Mouse (Mus musculus) kidney, embryonic 16.5 days (tissue): Measurements from ENCODE around the gene Mcidas. TPM values are rescaled to one million over a fixed set of nuclear protein-coding genes. Genes with fewer than 3 reads are reported as not detected.
"Not testable (repeated sequence)": the region's sequence is repeated elsewhere in the genome, so short reads cannot be mapped to it uniquely, and the experiment has no call there.

ENCODE experiments used
- ATAC-seq: fragments of 200-750 bp; cut with Nextera tagmentation; 2 replicates; pipeline ENCODE4 v1.8.0; 2017; ENCODE audit warnings: moderate TSS enrichment; ENCODE audit not compliant: low FRiP score, low TSS enrichment
- H3K27ac ChIP-seq: fragments of 300-500 bp; sonication (generic); 2 replicates; pipeline ENCODE4 v1.5.1; 2014; ENCODE audit warnings: low read length
- H3K27me3 ChIP-seq: fragments of 300-500 bp; sonication (generic); 2 replicates; pipeline ENCODE4 v1.6.1; 2014; ENCODE audit warnings: low read length, control low read depth, mixed read lengths; ENCODE audit not compliant: insufficient read depth
- H3K36me3 ChIP-seq: fragments of 300-500 bp; sonication (generic); 2 replicates; pipeline ENCODE4 v1.6.1; 2014; ENCODE audit warnings: low read length, control low read depth, mixed read lengths; ENCODE audit not compliant: insufficient read depth
- H3K4me1 ChIP-seq: fragments of 300-500 bp; sonication (generic); 2 replicates; pipeline ENCODE4 v1.6.1; 2014; ENCODE audit warnings: low read length, control low read depth, mixed read lengths; ENCODE audit not compliant: insufficient read depth
- H3K4me2 ChIP-seq: fragments of 300-500 bp; sonication (generic); replicated peaks from 2 replicates; pipeline ENCODE4 v1.6.1; 2014; ENCODE audit warnings: low read depth, low read length
- H3K4me3 ChIP-seq: fragments of 300-500 bp; sonication (generic); 2 replicates; pipeline ENCODE4 v1.5.1; 2014; ENCODE audit warnings: mild to moderate bottlenecking, low read length
- H3K9ac ChIP-seq: fragments of 300-500 bp; sonication (generic); replicated peaks from 2 replicates; pipeline ENCODE4 v1.6.1; 2014; ENCODE audit warnings: low read length
- H3K9me3 ChIP-seq: fragments of 300-500 bp; sonication (generic); 2 replicates; pipeline ENCODE4 v1.6.1; 2016; ENCODE audit warnings: low read length, control low read depth
- WGBS: fragments of 180-500 bp; shearing (Covaris S2); extraction: QIAGEN DNeasy Blood & Tissue Kit; methylation state at CpG from one replicate; pipeline ENCODE4 v1.1.7; 2014; 5-methylcytosine and 5-hydroxymethylcytosine counted together
- polyA plus RNA-seq: library from polyadenylated mRNA; unstranded; fragments of >200 nt; fragmentation: Nextera tagmentation; extraction: Ambion mirVana; gene quantifications from 2 replicates; pipeline ENCODE4 v1.2.1, GENCODE M21; 2015

The Mcidas gene
- polyA plus RNA-seq, 1 experiment from 2014 or later = 0.34 TPM

DNA sequence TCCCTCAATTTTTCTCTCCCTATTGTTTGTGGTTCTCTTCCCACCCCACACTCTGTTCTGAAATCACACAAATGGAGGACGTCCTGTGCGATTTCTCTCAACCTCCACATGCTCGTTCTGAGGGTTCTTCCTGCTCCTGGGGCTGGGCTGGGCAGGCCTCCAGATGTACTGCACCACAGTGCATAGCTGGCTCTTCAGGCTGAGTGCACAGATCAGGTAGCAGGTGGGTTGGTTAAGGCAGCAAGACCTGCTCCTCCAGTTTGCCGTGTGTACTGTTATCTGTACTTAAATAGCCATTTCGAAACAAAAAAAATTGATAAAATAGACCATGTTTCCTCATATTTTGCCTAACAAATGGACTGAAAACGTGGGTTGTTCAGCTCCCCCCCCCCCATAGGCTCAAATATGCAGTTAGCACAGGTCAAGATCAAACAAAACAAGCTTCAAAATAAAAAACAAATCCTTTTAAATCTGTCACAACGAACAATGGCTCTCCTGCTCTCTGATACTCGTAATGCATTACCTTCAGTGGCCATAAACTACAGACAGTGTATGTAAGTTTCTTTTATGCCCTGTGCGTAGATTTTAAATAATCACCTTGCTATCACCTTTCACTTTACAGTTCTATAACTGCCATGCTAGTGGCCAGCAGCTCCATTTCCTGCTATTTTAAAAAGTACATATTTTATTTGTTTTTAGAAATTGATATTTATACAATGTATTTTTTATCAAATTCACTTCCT lies 7.1 kb downstream of the Mcidas start:
- H3K4me3 ChIP-seq = no peak overlapping the region
- H3K4me2 ChIP-seq = no peak overlapping the region
- peaks cover 11% of the 10 kb centered on the region for H3K4me1 ChIP-seq
- H3K9me3 ChIP-seq = no peaks in the 10 kb centered on the region
- peaks cover 56% of the 10 kb centered on the region for H3K27me3 ChIP-seq
- H3K9ac ChIP-seq = no peak overlapping the region
- 62% methylated on average over 9 of the region's 9 CpGs for WGBS
- no peak overlapping the region for H3K27ac ChIP-seq
- H3K36me3 ChIP-seq = no peaks in the 10 kb centered on the region
- ATAC-seq = peak; percentile 74; the same call in 1 of the 2 replicates

- WGBS = 86% methylated on average over 6 of the region's 6 CpGs
- Histone ChIP-seq H3K4me1 (peaks cover 5% of the 10 kb centered on the region; the same call in 1 of the 2 replicates), H3K9ac (no peak overlapping the region), H3K4me2 (no peak overlapping the region), H3K4me3 (no peak overlapping the region), H3K27me3 (no peaks in the 10 kb centered on the region), H3K36me3 (no peaks in the 10 kb centered on the region), H3K9me3 (no peaks in the 10 kb centered on the region), H3K27ac (no peak overlapping the region)
- no peak for ATAC-seq
Observed at GRCm38 (mm10) chr13:113012683-113013082, 19.0 kb downstream of the Mcidas start.

GRCm38 (mm10) chr13:113013174-113013953 lies 19.7 kb downstream of the Mcidas start:
- H3K4me2 ChIP-seq = peak overlapping the region; percentile 53
- 36% methylated on average over 18 of the region's 20 CpGs for WGBS
- H3K27ac ChIP-seq, H3K9me3 ChIP-seq, H3K36me3 ChIP-seq, H3K9ac ChIP-seq, ATAC-seq, H3K27me3 ChIP-seq, H3K4me1 ChIP-seq: not testable (repeated sequence)
- peak overlapping the region; percentile 37 for H3K4me3 ChIP-seq

- no peak overlapping the region for H3K27ac ChIP-seq
- H3K9me3 ChIP-seq = no peaks in the 10 kb centered on the region
- ATAC-seq = no peak
- 96% methylated on average over 2 of the region's 2 CpGs for WGBS
- no peak overlapping the region for H3K4me2 ChIP-seq
- no peak overlapping the region for H3K4me3 ChIP-seq
- H3K9ac ChIP-seq = no peak overlapping the region
- no peaks in the 10 kb centered on the region for H3K4me1 ChIP-seq
- H3K36me3 ChIP-seq = no peaks in the 10 kb centered on the region
- H3K27me3 ChIP-seq = no peaks in the 10 kb centered on the region
Observed at GRCm38 (mm10) chr13:113021521-113021920, 27.9 kb downstream of the Mcidas start.

GRCm38 (mm10) chr13:113022467-113022866 lies 28.8 kb downstream of the Mcidas start:
- ATAC-seq = no peak
- H3K4me2 ChIP-seq = no peak overlapping the region
- H3K27me3 ChIP-seq = no peaks in the 10 kb centered on the region
- H3K4me3 ChIP-seq = no peak overlapping the region
- H3K4me1 ChIP-seq = no peaks in the 10 kb centered on the region
- 67% methylated on average over 8 of the region's 8 CpGs for WGBS
- H3K9me3 ChIP-seq = no peaks in the 10 kb centered on the region
- H3K9ac ChIP-seq = no peak overlapping the region
- no peak overlapping the region for H3K27ac ChIP-seq
- no peaks in the 10 kb centered on the region for H3K36me3 ChIP-seq

DNA sequence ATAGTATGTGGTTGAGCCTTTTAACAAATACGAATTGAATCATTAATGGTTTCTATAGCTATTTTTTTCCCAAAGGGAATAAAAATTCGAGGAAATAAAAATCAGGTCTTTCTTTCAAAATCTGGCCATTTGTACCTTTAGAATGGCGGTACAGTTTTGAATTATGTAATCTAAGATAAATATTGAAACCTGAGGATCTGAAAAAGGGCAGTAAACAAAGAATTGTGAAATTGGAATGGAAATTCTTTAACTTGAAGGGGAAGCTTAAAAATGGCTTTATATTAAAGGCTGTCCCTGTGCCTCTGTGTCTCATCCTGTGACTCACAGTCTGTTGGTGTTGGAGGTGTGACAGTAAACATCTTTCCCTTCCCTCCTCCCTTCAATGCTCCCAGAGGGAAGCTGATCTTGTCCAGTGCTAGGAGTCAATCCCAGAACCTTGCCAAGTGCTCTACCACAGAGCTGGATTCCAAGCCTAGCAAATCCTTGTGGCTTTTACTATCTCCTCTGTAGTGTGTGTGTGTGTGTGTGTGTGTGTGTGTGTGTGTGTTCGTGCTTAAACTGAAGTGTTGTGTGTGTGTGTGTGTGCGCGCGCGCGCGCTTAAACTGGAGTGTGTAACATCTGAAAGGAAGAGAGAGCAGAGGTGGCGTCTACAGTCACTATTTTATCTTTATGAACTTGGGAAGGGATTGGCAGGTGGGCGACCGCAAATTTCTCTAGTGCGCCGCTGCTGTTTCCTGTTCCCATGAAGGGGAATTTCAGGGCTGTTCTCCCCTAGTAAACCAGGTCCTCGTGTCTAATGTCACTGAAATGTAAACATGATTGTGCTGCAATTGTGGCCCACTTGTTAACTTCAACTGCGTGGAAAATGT lies 29.9 kb downstream of the Mcidas start:
- no peak overlapping the region for H3K4me2 ChIP-seq
- no peak overlapping the region for H3K9ac ChIP-seq
- no peak overlapping the region for H3K27ac ChIP-seq
- H3K36me3 ChIP-seq = no peaks in the 10 kb centered on the region
- no peaks in the 10 kb centered on the region for H3K4me1 ChIP-seq
- ATAC-seq = no peak
- no peaks in the 10 kb centered on the region for H3K9me3 ChIP-seq
- WGBS = 56% methylated on average over 17 of the region's 17 CpGs
- peaks cover 3% of the 10 kb centered on the region; the same call in 1 of the 2 replicates for H3K27me3 ChIP-seq
- H3K4me3 ChIP-seq = no peak overlapping the region

- peaks cover 47% of the 10 kb centered on the region for H3K27me3 ChIP-seq
- peak; percentile 24 for ATAC-seq
- H3K36me3 ChIP-seq = no peaks in the 10 kb centered on the region
- peak overlapping the region; percentile 100 for H3K4me2 ChIP-seq
- under 1% methylated on average over 7 of the region's 7 CpGs for WGBS
- peaks cover 20% of the 10 kb centered on the region for H3K4me1 ChIP-seq
- peak overlapping the region; percentile 65 for H3K4me3 ChIP-seq
- no peak overlapping the region for H3K9ac ChIP-seq
- H3K9me3 ChIP-seq = no peaks in the 10 kb centered on the region
- H3K27ac ChIP-seq = no peak overlapping the region
Observed at GRCm38 (mm10) chr13:113031351-113031750, 37.7 kb downstream of the Mcidas start.

- peak; percentile 67 for ATAC-seq
- H3K9me3 ChIP-seq = no peaks in the 10 kb centered on the region
- H3K4me2 ChIP-seq = peak overlapping the region; percentile 100
- H3K9ac ChIP-seq = peak overlapping the region; percentile 63
- H3K27ac ChIP-seq = no peak overlapping the region
- no peaks in the 10 kb centered on the region for H3K36me3 ChIP-seq
- peaks cover 47% of the 10 kb centered on the region for H3K27me3 ChIP-seq
- peaks cover 20% of the 10 kb centered on the region for H3K4me1 ChIP-seq
- H3K4me3 ChIP-seq = peak overlapping the region; percentile 65
- WGBS = 1% methylated on average over 38 of the region's 40 CpGs
Observed at GRCm38 (mm10) chr13:113031792-113032571, 38.3 kb downstream of the Mcidas start.

GRCm38 (mm10) chr13:113032831-113033230 lies 39.2 kb downstream of the Mcidas start:
- H3K4me1 ChIP-seq = peaks cover 20% of the 10 kb centered on the region
- no peak overlapping the region for H3K9ac ChIP-seq
- no peak overlapping the region for H3K27ac ChIP-seq
- no peaks in the 10 kb centered on the region for H3K9me3 ChIP-seq
- H3K36me3 ChIP-seq = no peaks in the 10 kb centered on the region
- H3K27me3 ChIP-seq = peaks cover 47% of the 10 kb centered on the region
- no peak for ATAC-seq
- no peak overlapping the region for H3K4me2 ChIP-seq
- H3K4me3 ChIP-seq = no peak overlapping the region
